Mouse (Mus musculus) MEL (cell line): ENCODE measurements at regions not wholly inside any gene's neighbourhood (a gene's known extent, or its start where the extent isn't known, plus 50 kb on each side); places are given as distances from the start of the nearest gene placed in this dataset.

ENCODE experiments used
- DNase-seq: peaks from one replicate; pipeline ENCODE4 v3.0.0; 2011; ENCODE audit warnings: low read depth, low spot score
- H3K27ac ChIP-seq: 2 replicates; pipeline ENCODE4 v1.5.1; 2012; ENCODE audit warnings: low read depth, mild to moderate bottlenecking, control low read depth, low read length, moderate library complexity; ENCODE audit not compliant: control insufficient read depth
- H3K27me3 ChIP-seq, 2 experiments: fragments of 150-350 bp in 1 of 2; sonication (generic) in 1 of 2; 2 replicates each; pipeline ENCODE4 v1.6.1; 2012; ENCODE audit warnings: low read length in 2 of 2, mild to moderate bottlenecking in 2 of 2, improper control_type of control experiment in 1 of 2, moderate library complexity in 1 of 2; ENCODE audit not compliant: insufficient read depth in 2 of 2, control insufficient read depth in 1 of 2
- H3K36me3 ChIP-seq, 2 experiments: 2 replicates each; pipeline ENCODE4 v1.6.1; 2012 to 2014; ENCODE audit warnings: low read length in 2 of 2, improper control_type of control experiment in 1 of 2, inconsistent platforms in 1 of 2, mild to moderate bottlenecking in 1 of 2; ENCODE audit not compliant: insufficient read depth in 2 of 2, control insufficient read depth in 1 of 2
- H3K4me1 ChIP-seq, 2 experiments: fragments of 150-350 bp in 1 of 2; sonication (generic) in 1 of 2; 2 replicates each; pipeline ENCODE4 v1.6.1; 2012; ENCODE audit warnings: low read length in 2 of 2, improper control_type of control experiment in 1 of 2, mild to moderate bottlenecking in 1 of 2; ENCODE audit not compliant: insufficient read depth in 2 of 2, control insufficient read depth in 1 of 2
- H3K4me3 ChIP-seq, 2 experiments: fragments of 150-350 bp in 1 of 2; sonication (generic) in 1 of 2; 2 replicates each; pipeline ENCODE4 v1.5.1; 2012; ENCODE audit warnings: low read depth in 2 of 2, low read length in 2 of 2, mild to moderate bottlenecking in 2 of 2, moderate library complexity in 2 of 2, control low read depth in 1 of 2, improper control_type of control experiment in 1 of 2; ENCODE audit not compliant: control insufficient read depth in 1 of 2, insufficient read depth in 1 of 2
- H3K79me2 ChIP-seq: 2 replicates; pipeline ENCODE4 v1.6.1; 2012; ENCODE audit warnings: mild to moderate bottlenecking, low read length, moderate library complexity; ENCODE audit not compliant: control insufficient read depth, poor library complexity, insufficient read depth
- H3K9ac ChIP-seq: 2 replicates; pipeline ENCODE4 v1.6.1; 2012; ENCODE audit warnings: low read depth, mild to moderate bottlenecking, control low read depth, low read length, moderate library complexity; ENCODE audit not compliant: control insufficient read depth, poor library complexity, severe bottlenecking
- H3K9me3 ChIP-seq: fragments of 150-350 bp; sonication (generic); replicated peaks from 2 replicates; pipeline ENCODE4 v1.6.1; 2012; ENCODE audit warnings: mild to moderate bottlenecking, low read length, improper control_type of control experiment, moderate library complexity; ENCODE audit not compliant: insufficient read depth
- CHD1 ChIP-seq: IDR thresholded peaks from 2 replicates; pipeline ENCODE4 v1.6.1; 2012; ENCODE audit warnings: low read depth, mild to moderate bottlenecking, inconsistent platforms, low read length, improper control_type of control experiment
- E2F4 ChIP-seq: IDR thresholded peaks from 2 replicates; pipeline ENCODE4 v1.6.1; 2011; ENCODE audit warnings: low read depth, low read length, improper control_type of control experiment, borderline replicate concordance
- GABPA ChIP-seq: IDR thresholded peaks from 2 replicates; pipeline ENCODE4 v1.6.1; 2012; ENCODE audit warnings: low read depth, mild to moderate bottlenecking, inconsistent platforms, low read length, improper control_type of control experiment, moderate library complexity
- GATA1 ChIP-seq: IDR thresholded peaks from 2 replicates; pipeline ENCODE4 v1.6.1; 2011; ENCODE audit warnings: low read depth, low read length, improper control_type of control experiment
- JUND ChIP-seq: IDR thresholded peaks from 2 replicates; pipeline ENCODE4 v1.6.1; 2011; ENCODE audit warnings: low read depth, mild to moderate bottlenecking, improper control_type of control experiment, low read length
- KAT2A ChIP-seq: conservative IDR thresholded peaks from 2 replicates; pipeline ENCODE4 v1.6.1; 2012; ENCODE audit warnings: low read depth, low read length, improper control_type of control experiment, inconsistent platforms
- MAFK ChIP-seq: IDR thresholded peaks from 2 replicates; pipeline ENCODE4 v1.6.1; 2011; ENCODE audit warnings: low read depth, mild to moderate bottlenecking, low read length, improper control_type of control experiment, borderline replicate concordance
- MAZ ChIP-seq: IDR thresholded peaks from 2 replicates; pipeline ENCODE4 v1.6.1; 2012; ENCODE audit warnings: low read depth, mild to moderate bottlenecking, inconsistent platforms, low read length, improper control_type of control experiment
- MEF2A ChIP-seq: IDR thresholded peaks from 2 replicates; pipeline ENCODE4 v1.6.1; 2014; ENCODE audit warnings: low read depth, mild to moderate bottlenecking, inconsistent platforms, low read length, improper control_type of control experiment; ENCODE audit not compliant: poor library complexity, insufficient replicate concordance, severe bottlenecking; ENCODE audit errors: extremely low read depth
- MXI1 ChIP-seq: IDR thresholded peaks from 2 replicates; pipeline ENCODE4 v1.6.1; 2011; ENCODE audit warnings: mild to moderate bottlenecking, low read depth, low read length, improper control_type of control experiment
- MYC ChIP-seq: IDR thresholded peaks from 2 replicates; pipeline ENCODE4 v1.6.1; 2011; ENCODE audit warnings: low read depth, mild to moderate bottlenecking, low read length, improper control_type of control experiment, moderate library complexity
- NELFE ChIP-seq: IDR thresholded peaks from 2 replicates; pipeline ENCODE4 v1.6.1; 2011; ENCODE audit warnings: low read depth, low read length, improper control_type of control experiment
- RAD21 ChIP-seq: IDR thresholded peaks from 2 replicates; pipeline ENCODE4 v1.6.1; 2011; ENCODE audit warnings: mild to moderate bottlenecking, low read depth, low read length, improper control_type of control experiment
- RCOR1 ChIP-seq: IDR thresholded peaks from 2 replicates; pipeline ENCODE4 v1.6.1; 2012; ENCODE audit warnings: low read depth, mild to moderate bottlenecking, inconsistent platforms, low read length, improper control_type of control experiment
- SIN3A ChIP-seq: IDR thresholded peaks from 2 replicates; pipeline ENCODE4 v1.6.1; 2012; ENCODE audit warnings: low read length, improper control_type of control experiment, inconsistent platforms
- TAL1 ChIP-seq: IDR thresholded peaks from 2 replicates; pipeline ENCODE4 v1.6.1; 2012; ENCODE audit warnings: mild to moderate bottlenecking, inconsistent platforms, low read length, moderate library complexity, mixed read lengths
- TBP ChIP-seq: IDR thresholded peaks from 2 replicates; pipeline ENCODE4 v1.8.0; 2011; ENCODE audit warnings: low read depth, low read length, improper control_type of control experiment
- UBTF ChIP-seq: IDR thresholded peaks from 2 replicates; pipeline ENCODE4 v1.6.1; 2012; ENCODE audit warnings: low read depth, mild to moderate bottlenecking, inconsistent platforms, low read length, improper control_type of control experiment, moderate library complexity, borderline replicate concordance; ENCODE audit not compliant: insufficient read depth
- ZC3H11A ChIP-seq: IDR thresholded peaks from 2 replicates; pipeline ENCODE4 v1.6.1; 2012; ENCODE audit warnings: low read depth, mild to moderate bottlenecking, inconsistent platforms, low read length, improper control_type of control experiment

- H3K36me3 ChIP-seq = no peaks in the 10 kb centered on the region
- no peaks in the 10 kb centered on the region; a peak in 1 of 4 replicates for H3K27me3 ChIP-seq
- DNase-seq = no peak
- no peaks in the 10 kb centered on the region for H3K9me3 ChIP-seq
- TF ChIP-seq NELFE (no peak), MAFK (no peak), SIN3A (no peak), MEF2A (no peak), ZC3H11A (no peak), MYC (no peak), GABPA (no peak), GATA1 (no peak), TBP (no peak), KAT2A (no peak), MXI1 (no peak), RCOR1 (no peak), RAD21 (no peak), CHD1 (no peak), E2F4 (no peak), JUND (no peak)
- H3K9ac ChIP-seq = no peak overlapping the region
- no peak overlapping the region for H3K27ac ChIP-seq
- no peak overlapping the region for H3K4me3 ChIP-seq
- no peaks in the 10 kb centered on the region for H3K4me1 ChIP-seq
- no peaks in the 10 kb centered on the region for H3K79me2 ChIP-seq
These were observed 80.0 kb upstream of the P3h2 start for GRCm38 (mm10) chr16:26185288-26186281.

- DNase-seq = no peak
- Histone ChIP-seq H3K4me1 (no peaks in the 10 kb centered on the region), H3K27ac (no peak overlapping the region), H3K4me3 (no peak overlapping the region), H3K36me3 (no peaks in the 10 kb centered on the region), H3K9me3 (no peaks in the 10 kb centered on the region), H3K9ac (no peak overlapping the region), H3K27me3 (no peaks in the 10 kb centered on the region; a peak in 1 of 4 replicates), H3K79me2 (no peaks in the 10 kb centered on the region)
- TF ChIP-seq TAL1 (no peak), MAZ (no peak), ZC3H11A (no peak), RCOR1 (no peak), UBTF (no peak)
These were observed 79.2 kb upstream of the P3h2 start for GRCm38 (mm10) chr16:26184647-26185262.
